10 mouse cellular contexts compared by ENCODE assay signal in the genomic region with DNA sequence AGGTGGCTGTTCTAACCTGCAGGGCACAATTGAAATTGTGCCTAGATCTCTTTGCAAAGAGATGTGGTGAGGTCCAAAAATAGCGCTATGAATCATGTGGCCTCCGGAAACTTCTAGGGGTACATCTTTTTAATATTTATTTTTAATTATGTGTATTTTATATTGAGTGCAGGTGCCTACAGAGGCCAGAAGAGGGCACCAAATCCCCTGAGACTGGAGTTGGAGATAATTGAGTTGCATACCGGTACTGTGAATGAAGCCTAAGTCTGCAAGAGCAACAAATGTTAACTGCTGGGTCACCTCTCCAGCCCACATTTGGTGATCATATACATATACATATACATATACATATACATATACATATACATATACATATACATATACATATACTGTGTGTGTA. TPM values are rescaled to one million over a fixed set of nuclear protein-coding genes. Genes with fewer than 3 reads are reported as not detected.
DNase-seq lines count a peak whose midpoint lies in the region; ATAC-seq and TF ChIP-seq lines count a peak whose summit lies in the region.
"Had no signal": no experiment of that assay in that cellular context is flagged by ENCODE, and none has a peak within 500 bp of the region (broad histone marks: within the 10 kb centered on the region; RNA-seq: fewer than 3 reads in every experiment).

No protein-coding gene starts in this region.

- H3K9ac ChIP-seq in heart, adult 2 months (ENCODE audit: low read depth, low read length), result no peak overlapping the region
- H3K9ac ChIP-seq in heart, embryonic 11.5 days (ENCODE audit: low read depth, low read length), result no peak overlapping the region
- H3K9ac ChIP-seq: forebrain, embryonic 15.5 days; limb, embryonic 13.5 days had no signal

- no peaks in the 10 kb centered on the region for H3K27me3 ChIP-seq in heart, adult 2 months (ENCODE audit: control insufficient read depth, insufficient read depth, low read length)
- no peaks in the 10 kb centered on the region for H3K27me3 ChIP-seq in heart, embryonic 11.5 days (ENCODE audit: control insufficient read depth, insufficient read depth, low read length)
- H3K27me3 ChIP-seq: limb, embryonic 13.5 days had no signal

- no peaks in the 10 kb centered on the region for H3K36me3 ChIP-seq in heart, adult 2 months (ENCODE audit: control insufficient read depth, insufficient read depth, low read length)
- H3K36me3 ChIP-seq in heart, embryonic 11.5 days (ENCODE audit: control insufficient read depth, insufficient read depth, low read length), result peaks cover 6% of the 10 kb centered on the region; the same call in 1 of the 2 replicates

- no peaks in the 10 kb centered on the region for H3K79me2 ChIP-seq in heart, adult 2 months (replicated peaks; ENCODE audit: control insufficient read depth, insufficient read depth, low read length)

- H3K27ac ChIP-seq in heart, adult 2 months, result no peak overlapping the region
- no peak overlapping the region for H3K27ac ChIP-seq in heart, embryonic 11.5 days (ENCODE audit: low read depth, low read length)
- H3K27ac ChIP-seq: forebrain, embryonic 15.5 days; limb, embryonic 13.5 days had no signal

- peaks cover 7% of the 10 kb centered on the region for H3K4me1 ChIP-seq in heart, adult 2 months (ENCODE audit: control insufficient read depth, insufficient read depth, low read length)
- H3K4me1 ChIP-seq in heart, embryonic 11.5 days (ENCODE audit: control insufficient read depth, insufficient read depth, low read length), result peaks cover 29% of the 10 kb centered on the region

- H3K4me2 ChIP-seq in heart, embryonic 11.5 days, result no peak overlapping the region
- H3K4me2 ChIP-seq: forebrain, embryonic 15.5 days; limb, embryonic 13.5 days had no signal

- no peaks in the 10 kb centered on the region for H3K9me3 ChIP-seq in heart, embryonic 11.5 days (replicated peaks; ENCODE audit: control insufficient read depth, low read length)
- H3K9me3 ChIP-seq: forebrain, embryonic 15.5 days; limb, embryonic 13.5 days had no signal

- no peak for ATAC-seq in heart, embryonic 11.5 days (replicated peaks; ENCODE audit: insufficient number of reproducible peaks, low FRiP score, low TSS enrichment)
- ATAC-seq: forebrain, embryonic 15.5 days had no signal

- TF ChIP-seq POLR2A in heart, adult 2 months (IDR thresholded peaks at IDR 0.05; ENCODE audit: insufficient read depth, low read depth, low read length), result no peak

- no peak for DNase-seq in heart, adult 2 months
- DNase-seq in lung, postnatal 36 days, result peak; percentile 56
- DNase-seq in lung, postnatal 14 days, result no peak
- peak; percentile 55 for DNase-seq in ZHBTc4 (ENCODE audit: low read depth, low spot score)
- peak; percentile 46 for DNase-seq in thymus, postnatal 14 days
- no peak for DNase-seq in left cerebral cortex, postnatal 36 days (ENCODE audit: low spot score in 2 of 2)
- no peak for DNase-seq in spleen, postnatal 10 days (ENCODE audit: low spot score in 2 of 2)

- intact Hi-C loops in heart, adult 2 months (cut with DNase I), result loop anchor here (5.0 to 10.0 kb wide), 2 partner anchors 146 to 193 kb away; no protein-coding TSS in a partner anchor
- intact Hi-C loops in left cerebral cortex, postnatal 36 days (cut with DNase I), result no loop called here

- no peak for TF ChIP-seq EP300 in heart, adult 2 months (IDR thresholded peaks at IDR 0.05; ENCODE audit: insufficient read depth, low read depth, low read length)

- WGBS in heart, adult 2 months, result 66% methylated on average over 3 of the region's 3 CpGs
- WGBS in heart, embryonic 11.5 days (ENCODE audit: insufficient replicate concordance), result 81% methylated on average over 3 of the region's 3 CpGs

- no peak overlapping the region for H3K4me3 ChIP-seq in heart, adult 2 months
- no peak overlapping the region for H3K4me3 ChIP-seq in heart, embryonic 11.5 days (ENCODE audit: low read depth, low read length)
- H3K4me3 ChIP-seq: forebrain, embryonic 15.5 days; limb, embryonic 13.5 days had no signal

- TF ChIP-seq CTCF in heart, adult 2 months (IDR thresholded peaks at IDR 0.05), result peak; percentile 70

RNA-seq across cellular contexts. Expression of a gene that starts 22.7 kb away (rescaled TPM):
- 10 to 100 TPM; 10.0 to 11.7 TPM for total RNA-seq in heart, adult 2 months (2021)
- 10.2 and 13.7 TPM in 2 replicates for polyA plus RNA-seq in heart, adult 2 months (2012; rRNA removed)
- 15.6 and 21.1 TPM in 2 replicates for polyA plus RNA-seq in heart, embryonic 11.5 days (2014; fragmentation: Nextera tagmentation; extraction: Ambion mirVana)
- total RNA-seq in left cerebral cortex, postnatal 36 days (2021), result 10 to 100 TPM; 44.1 to 55.9 TPM

Comparison
In these comparisons a context has a peak if more than half of its experiments do, and no peak if none do; other contexts are left out.
1. DNase-seq: peak in lung, postnatal 36 days (single experiment), ZHBTc4 (single experiment) and thymus, postnatal 14 days (single experiment); none in heart, adult 2 months (0 of 2), lung, postnatal 14 days (single experiment), left cerebral cortex, postnatal 36 days (0 of 2) and spleen, postnatal 10 days (0 of 2).